Mouse (Mus musculus) layer of hippocampus, postnatal 10 days (tissue): ENCODE results near the gene Obox1. TPM values are rescaled to one million over a fixed set of nuclear protein-coding genes. Genes with fewer than 3 reads are reported as not detected.
"Not testable (repeated sequence)": the region's sequence is repeated elsewhere in the genome, so short reads cannot be mapped to it uniquely, and the experiment has no call there.

Experiments used
- DNase-seq, 2 experiments: peaks; one replicate each; pipeline ENCODE4 v3.0.0; 2021; ENCODE audit warnings: low spot score in 2 of 2
- long read RNA-seq: library from polyadenylated mRNA; stranded (forward); transcript quantifications from one replicate; pipeline ENCODE4 v2.0.0, GENCODE M21; 2023
- total RNA-seq, 2 experiments: library from RNA; stranded (reverse); gene quantifications; 2 replicates each; pipeline ENCODE4 v1.2.3; 2021

Gene Obox1
- not detected for total RNA-seq
- long read RNA-seq: 0 reads

DNA sequence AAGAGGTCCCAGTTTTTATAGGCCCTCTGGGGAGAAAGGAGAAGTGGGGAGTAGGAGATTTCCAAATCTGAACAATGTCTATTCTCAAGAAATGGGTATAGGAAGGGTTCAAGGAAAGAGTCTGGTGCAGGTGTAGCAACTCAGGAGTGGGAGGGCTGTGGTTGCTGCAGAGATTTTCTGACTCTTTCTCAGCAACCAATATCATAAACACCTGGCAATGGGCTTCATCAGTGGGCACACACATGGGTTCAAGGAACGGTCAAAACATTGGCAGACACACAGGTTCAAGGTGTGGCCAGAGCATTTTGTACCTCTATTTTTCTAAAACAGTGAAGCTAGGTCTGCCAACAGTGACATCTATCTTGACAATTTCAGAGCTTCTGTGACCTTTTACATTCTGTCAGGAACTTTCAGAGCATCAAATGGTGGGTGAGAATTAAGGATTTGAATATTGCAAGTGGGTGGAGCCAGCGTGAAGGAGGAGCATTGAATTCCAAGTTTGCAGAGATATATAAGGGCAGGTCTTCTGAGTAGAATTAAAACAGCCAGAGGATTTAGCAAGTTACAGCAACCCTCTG lies at the start of gene Obox1, which contains the start of gene Obox2:
Gene Obox1 (plus strand): TSS at position 528 of the 578 bp plus-strand sequence.
Gene Obox2 (plus strand): TSS at position 301 of the 578 bp plus-strand sequence.
- not testable (repeated sequence) for DNase-seq

DNA sequence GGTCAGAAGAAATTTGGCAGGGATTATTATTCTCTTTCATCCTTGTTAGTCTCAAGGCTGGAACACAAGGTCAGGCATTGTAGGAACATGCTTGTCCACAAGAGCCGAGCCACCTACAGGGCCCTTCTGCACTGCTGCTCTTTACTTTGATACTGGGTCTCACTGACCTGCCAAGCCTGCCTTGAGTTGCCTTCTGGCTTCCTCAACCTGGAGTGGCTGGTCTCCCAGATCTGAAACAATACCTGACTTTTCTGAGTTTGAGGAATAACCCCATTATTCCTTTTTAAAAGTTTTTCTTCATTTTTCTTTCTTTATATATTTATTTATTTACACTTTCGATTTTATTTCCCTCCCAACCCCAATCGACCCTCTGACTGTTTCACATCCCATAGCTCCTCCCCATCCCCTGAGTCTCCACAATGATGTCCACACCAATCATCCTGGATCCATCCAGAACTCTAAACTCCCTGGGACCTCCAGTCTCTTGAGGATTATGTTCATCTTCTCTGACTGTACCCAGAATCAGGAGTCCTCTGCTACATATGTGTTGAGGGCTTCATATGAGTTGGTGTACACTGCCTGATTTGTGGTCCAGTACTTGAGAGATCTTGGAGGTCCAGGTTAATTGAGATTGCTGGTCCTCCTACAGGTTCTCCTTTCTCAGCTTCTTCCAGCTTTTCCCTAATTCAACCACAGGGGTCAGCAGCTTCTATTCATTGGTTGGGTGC lies 10.6 kb downstream of the Obox1 start:
- not testable (repeated sequence) for DNase-seq

DNA sequence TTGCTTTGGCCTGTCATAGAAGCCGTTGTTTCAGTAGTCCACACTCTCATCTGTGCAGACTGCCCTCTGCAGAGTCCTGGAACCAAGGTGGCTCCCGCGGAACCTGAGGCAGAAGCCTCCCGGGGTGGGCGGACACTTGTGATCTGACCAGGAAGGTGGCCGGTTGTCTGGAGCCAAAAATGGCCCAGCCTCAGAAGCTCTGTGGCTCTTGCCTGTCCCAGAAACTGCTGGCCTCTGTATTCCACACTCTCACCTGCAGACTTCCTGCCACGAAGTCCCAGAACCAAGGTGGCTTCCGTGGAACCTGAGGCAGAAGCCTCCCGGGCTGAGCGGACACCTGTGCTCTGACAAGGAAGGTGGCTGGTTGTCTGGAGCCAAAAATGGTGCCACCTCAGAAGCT lies 18.1 kb downstream of the Obox1 start:
- DNase-seq: not testable (repeated sequence)

DNA sequence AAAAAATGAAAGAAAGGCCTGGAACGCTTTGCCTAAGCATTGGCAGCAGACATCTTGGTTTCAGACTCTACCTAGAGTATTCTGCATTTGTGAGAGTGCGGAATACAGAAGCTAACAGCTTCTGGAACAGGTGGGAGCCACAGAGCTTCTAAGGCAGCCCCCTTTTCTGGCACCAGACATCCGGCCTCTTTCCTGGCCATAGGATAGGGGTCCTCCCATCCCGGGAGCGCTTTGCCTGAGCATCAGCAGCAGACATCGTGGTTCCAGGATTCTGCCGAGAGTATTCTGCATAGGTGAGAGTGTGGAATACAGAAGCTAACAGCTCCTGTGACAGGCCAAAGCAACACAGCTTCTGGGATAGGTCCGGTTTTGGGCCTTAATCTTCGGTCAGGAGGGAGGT lies 29.3 kb downstream of the Obox1 start:
- DNase-seq: not testable (repeated sequence)

DNA sequence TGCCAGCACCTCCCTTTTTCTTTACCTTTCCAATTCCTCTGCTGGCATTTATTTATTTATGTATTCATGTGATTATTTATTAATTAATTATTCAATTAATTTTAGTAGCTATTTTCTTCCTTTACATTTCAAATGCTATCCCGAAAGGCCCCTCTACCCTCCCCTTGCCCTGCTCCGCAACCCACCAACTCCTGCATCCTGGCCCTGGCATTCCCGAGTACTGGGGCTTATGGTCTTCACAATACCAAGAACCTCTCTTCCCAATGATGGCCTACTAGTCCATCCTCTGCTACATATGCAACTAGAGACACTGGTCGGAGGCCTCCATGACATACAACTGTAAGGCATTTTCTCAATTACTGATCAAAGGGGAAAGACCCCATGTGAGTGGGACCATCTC lies 36.8 kb downstream of the Obox1 start:
- DNase-seq: not testable (repeated sequence)

DNA sequence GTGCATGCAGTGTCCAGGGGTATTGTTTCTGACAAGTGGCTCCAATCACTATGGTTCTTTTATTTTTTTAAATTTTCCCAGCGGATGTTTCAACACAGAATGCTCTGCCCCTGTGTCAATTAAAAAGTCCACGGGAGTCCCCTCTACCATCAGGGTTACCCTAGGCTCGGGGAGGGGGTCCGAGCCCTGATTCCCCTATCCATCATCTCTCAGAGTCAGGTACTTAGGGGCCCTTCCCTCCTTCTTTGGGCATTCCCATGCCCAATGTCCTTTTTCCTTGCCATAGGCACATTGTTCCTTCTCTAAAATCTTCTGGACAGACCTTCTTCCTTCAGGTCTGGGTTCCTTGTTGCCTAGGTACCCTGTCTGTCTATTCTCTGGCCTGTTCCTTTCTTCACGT lies 120.7 kb downstream of the Obox1 start:
- not testable (repeated sequence) for DNase-seq

Other genes with a start within 250 kb of the Obox1 start
- gene Obox2, start 227 bp upstream of the Obox1 start, total RNA-seq: not detected